Mouse (Mus musculus) MEL (cell line): ENCODE results near the gene Mthfd1l. TPM values are rescaled to one million over a fixed set of nuclear protein-coding genes. Genes with fewer than 3 reads are reported as not detected.

Source experiments
- DNase-seq: peaks from one replicate; pipeline ENCODE4 v3.0.0; 2011; ENCODE audit warnings: low read depth, low spot score
- H3K27ac ChIP-seq: 2 replicates; pipeline ENCODE4 v1.5.1; 2012; ENCODE audit warnings: low read depth, mild to moderate bottlenecking, control low read depth, low read length, moderate library complexity; ENCODE audit not compliant: control insufficient read depth
- H3K27me3 ChIP-seq, 2 experiments: fragments of 150-350 bp in 1 of 2; sonication (generic) in 1 of 2; 2 replicates each; pipeline ENCODE4 v1.6.1; 2012; ENCODE audit warnings: low read length in 2 of 2, mild to moderate bottlenecking in 2 of 2, improper control_type of control experiment in 1 of 2, moderate library complexity in 1 of 2; ENCODE audit not compliant: insufficient read depth in 2 of 2, control insufficient read depth in 1 of 2
- H3K36me3 ChIP-seq, 2 experiments: 2 replicates each; pipeline ENCODE4 v1.6.1; 2012 to 2014; ENCODE audit warnings: low read length in 2 of 2, improper control_type of control experiment in 1 of 2, inconsistent platforms in 1 of 2, mild to moderate bottlenecking in 1 of 2; ENCODE audit not compliant: insufficient read depth in 2 of 2, control insufficient read depth in 1 of 2
- H3K4me1 ChIP-seq, 2 experiments: fragments of 150-350 bp in 1 of 2; sonication (generic) in 1 of 2; 2 replicates each; pipeline ENCODE4 v1.6.1; 2012; ENCODE audit warnings: low read length in 2 of 2, improper control_type of control experiment in 1 of 2, mild to moderate bottlenecking in 1 of 2; ENCODE audit not compliant: insufficient read depth in 2 of 2, control insufficient read depth in 1 of 2
- H3K4me3 ChIP-seq, 2 experiments: fragments of 150-350 bp in 1 of 2; sonication (generic) in 1 of 2; 2 replicates each; pipeline ENCODE4 v1.5.1; 2012; ENCODE audit warnings: low read depth in 2 of 2, low read length in 2 of 2, mild to moderate bottlenecking in 2 of 2, moderate library complexity in 2 of 2, control low read depth in 1 of 2, improper control_type of control experiment in 1 of 2; ENCODE audit not compliant: control insufficient read depth in 1 of 2, insufficient read depth in 1 of 2
- H3K79me2 ChIP-seq: 2 replicates; pipeline ENCODE4 v1.6.1; 2012; ENCODE audit warnings: mild to moderate bottlenecking, low read length, moderate library complexity; ENCODE audit not compliant: control insufficient read depth, poor library complexity, insufficient read depth
- H3K9ac ChIP-seq: 2 replicates; pipeline ENCODE4 v1.6.1; 2012; ENCODE audit warnings: low read depth, mild to moderate bottlenecking, control low read depth, low read length, moderate library complexity; ENCODE audit not compliant: control insufficient read depth, poor library complexity, severe bottlenecking
- H3K9me3 ChIP-seq: fragments of 150-350 bp; sonication (generic); replicated peaks from 2 replicates; pipeline ENCODE4 v1.6.1; 2012; ENCODE audit warnings: mild to moderate bottlenecking, low read length, improper control_type of control experiment, moderate library complexity; ENCODE audit not compliant: insufficient read depth
- BHLHE40 ChIP-seq: IDR thresholded peaks from 2 replicates; pipeline ENCODE4 v1.6.1; 2012; ENCODE audit warnings: low read depth, mild to moderate bottlenecking, inconsistent platforms, low read length, improper control_type of control experiment, borderline replicate concordance
- CHD2 ChIP-seq: IDR thresholded peaks from 2 replicates; pipeline ENCODE4 v1.6.1; 2011; ENCODE audit warnings: low read length, improper control_type of control experiment
- E2F4 ChIP-seq: IDR thresholded peaks from 2 replicates; pipeline ENCODE4 v1.6.1; 2011; ENCODE audit warnings: low read depth, low read length, improper control_type of control experiment, borderline replicate concordance
- ELF1 ChIP-seq: IDR thresholded peaks from 2 replicates; pipeline ENCODE4 v1.6.1; 2014; ENCODE audit warnings: low read depth, mild to moderate bottlenecking, inconsistent platforms, low read length, improper control_type of control experiment, moderate library complexity
- EP300 ChIP-seq, 2 experiments: IDR thresholded peaks; 2 replicates each; pipeline ENCODE4 v1.6.1; 2011; ENCODE audit warnings: improper control_type of control experiment in 2 of 2, low read length in 2 of 2, low read depth in 1 of 2, mild to moderate bottlenecking in 1 of 2
- ETS1 ChIP-seq: IDR thresholded peaks from 2 replicates; pipeline ENCODE4 v1.6.1; 2012; ENCODE audit warnings: low read depth, mild to moderate bottlenecking, inconsistent platforms, low read length, improper control_type of control experiment, moderate library complexity
- GATA1 ChIP-seq: IDR thresholded peaks from 2 replicates; pipeline ENCODE4 v1.6.1; 2011; ENCODE audit warnings: low read depth, low read length, improper control_type of control experiment
- JUND ChIP-seq: IDR thresholded peaks from 2 replicates; pipeline ENCODE4 v1.6.1; 2011; ENCODE audit warnings: low read depth, mild to moderate bottlenecking, improper control_type of control experiment, low read length
- MAX ChIP-seq: IDR thresholded peaks from 2 replicates; pipeline ENCODE4 v1.6.1; 2011; ENCODE audit warnings: low read length, improper control_type of control experiment
- MXI1 ChIP-seq: IDR thresholded peaks from 2 replicates; pipeline ENCODE4 v1.6.1; 2011; ENCODE audit warnings: mild to moderate bottlenecking, low read depth, low read length, improper control_type of control experiment
- MYB ChIP-seq: IDR thresholded peaks from 2 replicates; pipeline ENCODE4 v1.6.1; 2011; ENCODE audit warnings: mild to moderate bottlenecking, low read depth, low read length, improper control_type of control experiment
- MYC ChIP-seq: IDR thresholded peaks from 2 replicates; pipeline ENCODE4 v1.6.1; 2011; ENCODE audit warnings: low read depth, mild to moderate bottlenecking, low read length, improper control_type of control experiment, moderate library complexity
- NELFE ChIP-seq: IDR thresholded peaks from 2 replicates; pipeline ENCODE4 v1.6.1; 2011; ENCODE audit warnings: low read depth, low read length, improper control_type of control experiment
- NRF1 ChIP-seq: IDR thresholded peaks from 2 replicates; pipeline ENCODE4 v1.6.1; 2014; ENCODE audit warnings: low read depth, mild to moderate bottlenecking, inconsistent platforms, low read length, improper control_type of control experiment, moderate library complexity; ENCODE audit not compliant: poor library complexity, insufficient read depth, severe bottlenecking
- POLR2A ChIP-seq, 2 experiments: IDR thresholded peaks; 2 replicates each; pipeline ENCODE4 v1.6.1; 2011 to 2012; ENCODE audit warnings: low read length in 2 of 2, mild to moderate bottlenecking in 2 of 2, control low read depth in 1 of 2, improper control_type of control experiment in 1 of 2, low read depth in 1 of 2, moderate library complexity in 1 of 2; ENCODE audit not compliant: control insufficient read depth in 1 of 2, insufficient read depth in 1 of 2, poor library complexity in 1 of 2
- RAD21 ChIP-seq: IDR thresholded peaks from 2 replicates; pipeline ENCODE4 v1.6.1; 2011; ENCODE audit warnings: mild to moderate bottlenecking, low read depth, low read length, improper control_type of control experiment
- SIN3A ChIP-seq: IDR thresholded peaks from 2 replicates; pipeline ENCODE4 v1.6.1; 2012; ENCODE audit warnings: low read length, improper control_type of control experiment, inconsistent platforms
- SMC3 ChIP-seq: IDR thresholded peaks from 2 replicates; pipeline ENCODE4 v1.6.1; 2011; ENCODE audit warnings: low read depth, low read length, improper control_type of control experiment
- TAL1 ChIP-seq: IDR thresholded peaks from 2 replicates; pipeline ENCODE4 v1.6.1; 2012; ENCODE audit warnings: mild to moderate bottlenecking, inconsistent platforms, low read length, moderate library complexity, mixed read lengths
- TBP ChIP-seq: IDR thresholded peaks from 2 replicates; pipeline ENCODE4 v1.8.0; 2011; ENCODE audit warnings: low read depth, low read length, improper control_type of control experiment
- TCF12 ChIP-seq: IDR thresholded peaks from 2 replicates; pipeline ENCODE4 v1.6.1; 2014; ENCODE audit warnings: low read depth, mild to moderate bottlenecking, inconsistent platforms, low read length, improper control_type of control experiment, moderate library complexity
- UBTF ChIP-seq: IDR thresholded peaks from 2 replicates; pipeline ENCODE4 v1.6.1; 2012; ENCODE audit warnings: low read depth, mild to moderate bottlenecking, inconsistent platforms, low read length, improper control_type of control experiment, moderate library complexity, borderline replicate concordance; ENCODE audit not compliant: insufficient read depth
- ZC3H11A ChIP-seq: IDR thresholded peaks from 2 replicates; pipeline ENCODE4 v1.6.1; 2012; ENCODE audit warnings: low read depth, mild to moderate bottlenecking, inconsistent platforms, low read length, improper control_type of control experiment
- ZMIZ1 ChIP-seq: IDR thresholded peaks from 2 replicates; pipeline ENCODE4 v1.6.1; 2012; ENCODE audit warnings: low read depth, mild to moderate bottlenecking, inconsistent platforms, low read length, improper control_type of control experiment, moderate library complexity
- ZNF384 ChIP-seq: IDR thresholded peaks from 2 replicates; pipeline ENCODE4 v1.6.1; 2012; ENCODE audit warnings: low read depth, mild to moderate bottlenecking, inconsistent platforms, low read length, improper control_type of control experiment
- polyA plus RNA-seq, 2 experiments: library from polyadenylated mRNA; stranded (reverse) in 1 of 2; unstranded in 1 of 2; fragments of >175 nt in 1 of 2; fragments of >200 nt in 1 of 2; gene quantifications; 2 replicates each; pipeline versions ENCODE4 v1.2.1 to v1.2.4; 2012; ENCODE audit warnings: low replicate concordance in 2 of 2, low read depth in 1 of 2; ENCODE audit not compliant: insufficient read length in 2 of 2, insufficient read depth in 1 of 2, missing spikeins in 1 of 2
- total RNA-seq: library from RNA; depleted of rRNA; stranded (reverse); fragments of 300-350 nt; gene quantifications from 2 replicates; pipeline ENCODE4 v1.2.3, GENCODE M21; 2012

Mthfd1l gene
- total and polyA plus RNA-seq, 3 experiments, result 43.1 to 1,097 (median 83.0) TPM

DNA sequence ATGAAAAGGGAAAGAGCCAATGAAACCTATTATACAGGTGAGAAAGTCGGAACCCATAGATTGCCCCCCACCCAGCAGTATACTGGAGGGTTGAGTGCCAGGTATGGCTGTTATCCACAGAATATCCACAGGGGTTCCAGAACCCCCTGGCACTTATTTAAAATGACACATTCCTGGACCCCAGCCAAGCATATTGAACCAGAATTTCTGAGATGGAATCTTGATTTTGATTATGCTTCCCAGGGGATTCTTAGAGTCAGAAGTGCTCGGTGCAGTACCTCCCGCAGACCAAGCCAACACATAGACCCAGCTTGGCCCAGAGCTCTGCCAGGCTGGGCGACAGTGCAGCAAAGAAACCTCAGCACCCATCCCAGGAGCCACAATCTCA, 3.7 kb downstream of the Mthfd1l start:
- H3K27me3 ChIP-seq, result no peaks in the 10 kb centered on the region
- TF ChIP-seq UBTF (no peak), SIN3A (no peak), ELF1 (no peak), MYB (no peak), E2F4 (no peak)
- H3K36me3 ChIP-seq, result peaks cover 21% of the 10 kb centered on the region in 2 experiments
- peaks cover 28% of the 10 kb centered on the region for H3K79me2 ChIP-seq
- H3K27ac ChIP-seq, result no peak overlapping the region
- no peak for DNase-seq
- no peak overlapping the region for H3K9ac ChIP-seq
- no peaks in the 10 kb centered on the region for H3K9me3 ChIP-seq
- no peak overlapping the region for H3K4me3 ChIP-seq
- H3K4me1 ChIP-seq, result peaks cover 8 to 25% of the 10 kb centered on the region in 2 experiments

DNA sequence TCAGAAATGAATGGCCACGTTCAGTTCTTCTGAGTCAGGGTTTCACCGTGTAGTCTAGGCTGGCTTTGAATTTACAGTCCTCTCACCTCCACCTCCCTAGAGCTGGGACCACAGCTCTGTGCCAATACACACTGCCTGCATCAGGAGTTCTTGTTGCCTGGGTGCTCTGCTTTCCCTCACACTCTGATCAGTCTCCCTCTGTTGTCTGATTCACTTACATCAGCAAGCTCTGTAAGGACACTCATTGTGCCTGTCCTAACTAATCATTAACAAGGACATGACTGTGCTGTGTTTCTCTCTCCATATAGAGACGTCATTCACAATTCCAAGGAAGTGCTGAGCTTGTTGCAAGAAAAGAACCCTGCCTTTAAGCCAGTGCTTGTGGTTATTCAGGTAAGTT, 5.4 kb downstream of the Mthfd1l start:
- Histone ChIP-seq H3K27me3 (no peaks in the 10 kb centered on the region), H3K4me3 (no peak overlapping the region), H3K9ac (no peak overlapping the region), H3K36me3 (peaks cover 14 to 24% of the 10 kb centered on the region in 2 experiments), H3K4me1 (peaks cover 8 to 16% of the 10 kb centered on the region in 2 experiments), H3K27ac (no peak overlapping the region), H3K79me2 (peaks cover 24% of the 10 kb centered on the region), H3K9me3 (no peaks in the 10 kb centered on the region)
- DNase-seq, result no peak
- TF ChIP-seq SIN3A (no peak), JUND (no peak), ELF1 (no peak), MYC (no peak), GATA1 (no peak), EP300 (IDR thresholded peaks at IDR 0.05; ENCODE audit: low read depth in 1 of 2, low read length in 2 of 2) (no peak), TCF12 (no peak), MXI1 (no peak), RAD21 (no peak), MYB (no peak), TAL1 (no peak), BHLHE40 (no peak)
- TF ChIP-seq, all 39 proteins: peak for 0

DNA sequence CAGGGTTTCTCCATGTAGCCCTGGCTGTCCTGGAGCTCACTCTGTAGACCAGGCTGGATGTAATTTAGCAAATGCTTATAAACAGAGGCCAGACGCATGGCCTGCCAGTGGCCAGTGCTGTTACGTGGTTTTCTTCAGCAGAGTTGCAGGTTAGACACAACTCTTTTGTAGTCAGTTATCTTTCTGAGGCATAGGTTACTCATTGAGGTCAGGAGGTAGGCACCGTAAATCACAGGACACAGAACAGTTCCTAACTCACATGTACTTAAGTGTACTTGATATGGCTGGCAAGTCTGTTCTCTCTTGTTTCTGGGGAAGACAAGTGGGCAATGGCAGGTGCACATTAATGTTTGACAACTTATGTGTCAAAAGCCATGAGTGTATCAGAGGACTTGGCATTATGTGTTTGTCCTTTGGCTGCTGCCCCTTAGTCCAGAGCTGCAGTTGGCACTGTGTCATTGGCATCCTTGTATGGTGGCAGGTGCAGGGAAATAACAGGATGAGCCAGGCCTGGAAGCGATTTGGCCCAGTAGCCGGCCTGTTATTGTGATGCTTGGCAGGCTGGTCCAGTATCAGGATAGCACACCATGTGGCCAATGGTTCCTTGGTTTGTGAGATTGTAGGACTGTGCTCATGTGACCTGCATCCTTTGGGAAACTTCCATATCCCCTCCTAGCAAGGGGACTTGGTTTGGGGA, 6.0 kb downstream of the Mthfd1l start:
- H3K9ac ChIP-seq, result no peak overlapping the region
- peaks cover 14 to 25% of the 10 kb centered on the region in 2 experiments for H3K36me3 ChIP-seq
- H3K27me3 ChIP-seq, result no peaks in the 10 kb centered on the region
- peaks cover 8 to 16% of the 10 kb centered on the region in 2 experiments for H3K4me1 ChIP-seq
- no peak for DNase-seq
- TF ChIP-seq ZMIZ1 (no peak), SMC3 (no peak), NRF1 (no peak), MAX (no peak), ETS1 (no peak), ZC3H11A (no peak), ELF1 (no peak), TCF12 (no peak), E2F4 (no peak), EP300 (IDR thresholded peaks at IDR 0.05; ENCODE audit: low read depth in 1 of 2, low read length in 2 of 2) (no peak), CHD2 (no peak), TBP (no peak), ZNF384 (no peak), TAL1 (no peak), MYC (no peak), POLR2A (IDR thresholded peaks at IDR 0.05; ENCODE audit: control insufficient read depth in 1 of 2, insufficient read depth in 1 of 2, low read depth in 1 of 2, low read length in 2 of 2, poor library complexity in 1 of 2) (no peak), NELFE (no peak)
- peaks cover 22% of the 10 kb centered on the region for H3K79me2 ChIP-seq
- no peak overlapping the region for H3K4me3 ChIP-seq
- no peak overlapping the region for H3K27ac ChIP-seq
- no peaks in the 10 kb centered on the region for H3K9me3 ChIP-seq
